Mouse (Mus musculus): ENCODE results near the gene Nkrf. TPM values are rescaled to one million over a fixed set of nuclear protein-coding genes. Genes with fewer than 3 reads are reported as not detected.

Gene Nkrf
- total and polyA plus RNA-seq, 2 experiments from 2014 or later: 15.4 to 23.7 TPM

- Histone ChIP-seq H3K4me2 (ENCODE audit: low read depth, low read length, poor library complexity, severe bottlenecking) (no peak overlapping the region), H3K4me3 (ENCODE audit: low read depth, low read length) (no peak overlapping the region), H3K9me3 (ENCODE audit: low read length) (no peaks in the 10 kb centered on the region), H3K9ac (replicated peaks; ENCODE audit: low read length, poor library complexity, severe bottlenecking) (no peak overlapping the region), H3K36me3 (ENCODE audit: insufficient read depth, low read length) (no peaks in the 10 kb centered on the region), H3K27ac (ENCODE audit: low read depth, low read length) (no peak overlapping the region), H3K4me1 (ENCODE audit: insufficient read depth, low read length) (no peaks in the 10 kb centered on the region), H3K27me3 (ENCODE audit: insufficient read depth, low read length) (no peaks in the 10 kb centered on the region)
- ATAC-seq (ENCODE audit: low FRiP score) (no peak), DNase-seq (ENCODE audit: low spot score) (no peak)
- TF ChIP-seq CTCF (IDR thresholded peaks at IDR 0.05): no peak
- 80% methylated on average over 1 of the region's 1 CpGs for WGBS
Measured at GRCm38 (mm10) chrX:36847152-36847551, 55.5 kb downstream of the Nkrf start.

DNA sequence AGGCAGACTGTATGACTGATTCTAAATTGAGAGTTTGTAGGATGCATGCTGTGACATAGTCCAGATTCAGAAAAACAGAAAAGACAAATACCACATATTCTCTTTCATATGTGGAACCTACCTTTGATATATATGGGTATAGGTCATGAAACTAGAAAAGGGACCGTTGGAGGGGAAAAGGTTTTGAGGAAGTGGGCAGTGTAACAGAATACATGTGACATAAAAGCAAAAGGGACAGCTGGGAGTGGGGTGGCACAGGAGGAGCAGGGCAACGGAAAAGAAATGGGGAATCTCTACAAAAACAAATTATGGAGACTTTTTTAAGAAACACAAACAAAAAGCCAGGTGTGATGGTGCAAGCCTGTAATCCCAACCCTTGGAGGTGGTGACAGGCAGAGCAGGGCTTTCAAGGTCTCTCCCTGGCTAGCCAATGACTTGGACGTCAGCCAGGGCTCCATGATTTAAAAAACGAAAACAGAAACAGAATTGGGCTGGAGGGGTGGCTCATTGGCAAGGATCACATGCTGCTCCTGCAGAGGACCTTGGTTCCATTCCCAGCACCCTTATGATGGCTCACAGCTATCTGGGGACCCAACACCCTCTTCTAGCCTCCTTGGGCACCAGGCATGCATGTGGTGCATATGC lies 59.2 kb downstream of the Nkrf start:
- no peaks in the 10 kb centered on the region for H3K27me3 ChIP-seq (ENCODE audit: insufficient read depth, low read length)
- no peak overlapping the region for H3K4me3 ChIP-seq (ENCODE audit: low read depth, low read length)
- no peak overlapping the region for H3K27ac ChIP-seq (ENCODE audit: low read depth, low read length)
- H3K4me1 ChIP-seq (ENCODE audit: insufficient read depth, low read length): no peaks in the 10 kb centered on the region
- no peaks in the 10 kb centered on the region for H3K36me3 ChIP-seq (ENCODE audit: insufficient read depth, low read length)
- no peak overlapping the region for H3K9ac ChIP-seq (replicated peaks; ENCODE audit: low read length, poor library complexity, severe bottlenecking)
- no peak for DNase-seq (ENCODE audit: low spot score)
- no peaks in the 10 kb centered on the region for H3K9me3 ChIP-seq (ENCODE audit: low read length)
- 63% methylated on average over 4 of the region's 4 CpGs for WGBS
- no peak for TF ChIP-seq CTCF (IDR thresholded peaks at IDR 0.05)
- no peak for ATAC-seq (ENCODE audit: low FRiP score)
- H3K4me2 ChIP-seq (ENCODE audit: low read depth, low read length, poor library complexity, severe bottlenecking): no peak overlapping the region

DNA sequence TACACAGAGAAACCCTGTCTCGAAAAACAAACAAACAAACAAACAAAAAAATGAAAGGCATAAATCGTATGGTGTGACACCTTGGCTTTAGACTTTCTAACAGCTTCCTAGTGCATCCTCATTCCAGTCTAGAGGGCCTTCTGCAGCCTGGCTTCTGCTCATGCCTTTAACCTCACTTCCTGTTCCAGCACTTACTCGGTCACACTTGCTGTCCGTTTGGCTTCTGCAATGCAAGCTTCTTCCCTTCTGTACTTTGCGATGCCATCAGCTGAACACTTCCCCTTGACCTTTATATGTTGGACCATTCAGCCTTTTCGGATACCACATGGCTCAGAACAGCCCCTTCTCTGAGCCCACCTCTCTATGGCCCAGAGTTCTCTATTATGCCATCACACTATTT lies 61.0 kb downstream of the Nkrf start:
- Histone ChIP-seq H3K9me3 (ENCODE audit: low read length) (no peaks in the 10 kb centered on the region), H3K4me2 (ENCODE audit: low read depth, low read length, poor library complexity, severe bottlenecking) (no peak overlapping the region), H3K27me3 (ENCODE audit: insufficient read depth, low read length) (no peaks in the 10 kb centered on the region), H3K4me1 (ENCODE audit: insufficient read depth, low read length) (no peaks in the 10 kb centered on the region), H3K27ac (ENCODE audit: low read depth, low read length) (no peak overlapping the region), H3K4me3 (ENCODE audit: low read depth, low read length) (no peak overlapping the region), H3K9ac (replicated peaks; ENCODE audit: low read length, poor library complexity, severe bottlenecking) (no peak overlapping the region), H3K36me3 (ENCODE audit: insufficient read depth, low read length) (no peaks in the 10 kb centered on the region)
- ATAC-seq (ENCODE audit: low FRiP score) (no peak), DNase-seq (ENCODE audit: low spot score) (no peak)
- TF ChIP-seq CTCF (IDR thresholded peaks at IDR 0.05): no peak
- 86% methylated on average over 6 of the region's 6 CpGs for WGBS

GRCm38 (mm10) chrX:36839391-36839790 lies 63.3 kb downstream of the Nkrf start:
- no peak for TF ChIP-seq CTCF (IDR thresholded peaks at IDR 0.05)
- Histone ChIP-seq H3K9ac (replicated peaks; ENCODE audit: low read length, poor library complexity, severe bottlenecking) (no peak overlapping the region), H3K4me1 (ENCODE audit: insufficient read depth, low read length) (no peaks in the 10 kb centered on the region), H3K4me3 (ENCODE audit: low read depth, low read length) (no peak overlapping the region), H3K27me3 (ENCODE audit: insufficient read depth, low read length) (no peaks in the 10 kb centered on the region), H3K36me3 (ENCODE audit: insufficient read depth, low read length) (no peaks in the 10 kb centered on the region), H3K9me3 (ENCODE audit: low read length) (no peaks in the 10 kb centered on the region), H3K27ac (ENCODE audit: low read depth, low read length) (no peak overlapping the region), H3K4me2 (ENCODE audit: low read depth, low read length, poor library complexity, severe bottlenecking) (no peak overlapping the region)
- WGBS: 78% methylated on average over 7 of the region's 7 CpGs
- peak; percentile 44 for DNase-seq (ENCODE audit: low spot score)
- ATAC-seq (ENCODE audit: low FRiP score): no peak

Other genes with a start within 250 kb of the Nkrf start
- 0.42 and 0.44 TPM in 2 replicates for gene Slc25a43, start 159.2 kb downstream of the Nkrf start, total RNA-seq (2014; rRNA removed)
- gene Slc25a43, start 159.2 kb downstream of the Nkrf start, polyA plus RNA-seq (2015; fragmentation: Nextera tagmentation; extraction: Ambion mirVana): 0.25 and 0.73 TPM in 2 replicates
- gene Slc25a5, start 107.2 kb downstream of the Nkrf start, total RNA-seq (2014; rRNA removed): 346 and 392 TPM in 2 replicates
- 483 and 520 TPM in 2 replicates for gene Slc25a5, start 107.2 kb downstream of the Nkrf start, polyA plus RNA-seq (2015; fragmentation: Nextera tagmentation; extraction: Ambion mirVana)
- 39.4 and 40.4 TPM in 2 replicates for gene Ube2a, start 29.0 kb downstream of the Nkrf start, total RNA-seq (2014; rRNA removed)
- 110 and 123 TPM in 2 replicates for gene Ube2a, start 29.0 kb downstream of the Nkrf start, polyA plus RNA-seq (2015; fragmentation: Nextera tagmentation; extraction: Ambion mirVana)
- 22.0 and 28.6 TPM in 2 replicates for gene C330007P06Rik, start 28.8 kb downstream of the Nkrf start, total RNA-seq (2014; rRNA removed)
- 16.9 and 18.8 TPM in 2 replicates for gene C330007P06Rik, start 28.8 kb downstream of the Nkrf start, polyA plus RNA-seq (2015; fragmentation: Nextera tagmentation; extraction: Ambion mirVana)
- gene Sept6, start 88.9 kb upstream of the Nkrf start, total RNA-seq (2014; rRNA removed): 81.4 and 137 TPM in 2 replicates
- 65.1 and 66.2 TPM in 2 replicates for gene Sept6, start 88.9 kb upstream of the Nkrf start, polyA plus RNA-seq (2015; fragmentation: Nextera tagmentation; extraction: Ambion mirVana)
- gene Sowahd, start 145.9 kb upstream of the Nkrf start, total RNA-seq (2014; rRNA removed): not detected in 2 replicates
- 0.16 TPM in 1 of 2 replicates, not detected in the other for gene Sowahd, start 145.9 kb upstream of the Nkrf start, polyA plus RNA-seq (2015; fragmentation: Nextera tagmentation; extraction: Ambion mirVana)
- 128 TPM in 2 replicates for gene Rpl39, start 182.5 kb upstream of the Nkrf start, total RNA-seq (2014; rRNA removed)
- gene Rpl39, start 182.5 kb upstream of the Nkrf start, polyA plus RNA-seq (2015; fragmentation: Nextera tagmentation; extraction: Ambion mirVana): 305 and 335 TPM in 2 replicates
- gene Upf3b, start 207.4 kb upstream of the Nkrf start, total RNA-seq (2014; rRNA removed): 11.0 and 15.1 TPM in 2 replicates
- 21.6 and 27.2 TPM in 2 replicates for gene Upf3b, start 207.4 kb upstream of the Nkrf start, polyA plus RNA-seq (2015; fragmentation: Nextera tagmentation; extraction: Ambion mirVana)
- gene Nkap, start 223.9 kb upstream of the Nkrf start, total RNA-seq (2014; rRNA removed): 28.2 and 31.8 TPM in 2 replicates
- 24.4 and 31.8 TPM in 2 replicates for gene Nkap, start 223.9 kb upstream of the Nkrf start, polyA plus RNA-seq (2015; fragmentation: Nextera tagmentation; extraction: Ambion mirVana)

Measured in midbrain, postnatal 0 days (tissue).